Mouse (Mus musculus): ENCODE data around the gene Fam47e.

- TF ChIP-seq CTCF (IDR thresholded peaks at IDR 0.05; ENCODE audit: low read depth) (peak; percentile 72), EP300 (IDR thresholded peaks at IDR 0.05; ENCODE audit: low read depth) (no peak)
Observed at GRCm38 (mm10) chr5:92505402-92505865, 49.4 kb upstream of the Fam47e start.

Measured in liver, embryonic 14.5 days (tissue).